Mouse (Mus musculus): ENCODE results near the gene Top2a. TPM values are rescaled to one million over a fixed set of nuclear protein-coding genes. Genes with fewer than 3 reads are reported as not detected.

Gene Top2a
- 1 to 10 TPM in 1 of 2 experiments, under 1 TPM in 1; 0.66 to 1.8 TPM for total RNA-seq (2021)

- DNase-seq (ENCODE audit: low spot score in 2 of 2), result peak; percentile 92 to 96
- intact Hi-C loops (cut with DNase I), result no loop called here
Measured at GRCm38 (mm10) chr11:99023500-99024467, at the start of gene Top2a. Gene Top2a (minus strand): TSS chr11:99024189.

DNA sequence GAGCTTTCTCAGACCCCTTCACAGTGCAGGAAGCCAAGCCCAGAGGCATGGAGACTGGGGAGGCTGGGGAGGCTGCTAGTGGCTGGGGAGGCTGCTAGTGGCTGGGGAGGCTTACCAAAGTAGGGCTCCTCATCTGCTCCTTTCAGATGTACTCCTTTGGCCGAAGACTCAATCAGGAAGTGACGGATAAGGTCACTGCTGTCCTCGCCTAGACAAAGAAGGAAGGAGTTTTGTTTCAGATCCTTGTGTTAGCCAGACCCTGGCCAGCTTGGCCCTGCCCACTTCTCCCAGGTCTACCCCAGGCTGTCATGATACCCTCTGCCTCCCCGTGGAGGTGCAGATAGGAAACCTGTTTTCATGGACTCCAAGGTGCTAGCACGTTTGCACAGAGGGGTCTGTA lies 49.8 kb upstream of the Top2a start:
- intact Hi-C loops (cut with DNase I), result no loop called here

GRCm38 (mm10) chr11:99071866-99072265 lies 47.9 kb upstream of the Top2a start:
- intact Hi-C loops (cut with DNase I), result no loop called here
- no peak for DNase-seq (ENCODE audit: low spot score in 2 of 2)

More for the DNA sequence above, 49.8 kb upstream of the Top2a start:
- DNase-seq (ENCODE audit: low spot score in 2 of 2), result no peak

DNA sequence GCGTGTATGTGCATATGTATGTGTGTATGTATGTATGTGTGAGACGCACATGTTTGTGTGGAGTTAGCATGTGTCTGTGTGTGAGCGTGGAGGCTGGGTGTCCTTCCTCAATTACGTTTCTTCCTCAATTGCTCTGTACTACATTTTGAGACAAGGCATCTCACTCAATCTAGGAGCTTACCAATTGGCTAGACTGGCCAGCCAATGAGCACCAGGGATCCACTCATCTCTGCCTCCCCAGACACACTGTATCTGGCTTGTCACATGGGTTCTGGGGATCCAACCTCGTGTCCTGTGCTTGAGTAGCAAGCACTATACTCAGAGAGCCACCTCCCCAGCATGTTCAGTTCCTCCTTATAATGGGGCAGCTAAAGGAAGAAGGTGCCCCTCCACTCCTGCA lies 44.5 kb upstream of the Top2a start:
- intact Hi-C loops (cut with DNase I), result no loop called here
- DNase-seq (ENCODE audit: low spot score in 2 of 2), result no peak

DNA sequence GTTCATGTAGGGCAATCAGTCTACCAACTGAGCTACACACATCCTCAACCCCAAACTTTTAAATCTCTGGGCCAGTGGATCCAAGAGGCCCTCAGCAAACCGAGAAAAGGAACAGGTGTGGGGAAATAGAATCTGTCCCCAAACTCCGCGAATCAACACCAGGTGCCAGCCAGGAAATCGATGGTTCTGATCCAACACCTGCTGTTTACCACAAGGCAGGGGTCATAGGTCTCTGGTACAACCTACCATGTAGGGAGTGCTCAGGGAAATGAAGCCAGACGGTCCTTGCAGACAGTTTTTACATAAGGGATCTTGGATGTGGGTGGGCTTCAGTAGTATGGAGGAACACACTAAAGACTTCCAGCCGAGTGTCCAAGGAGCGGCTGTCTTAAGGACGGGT lies 43.6 kb upstream of the Top2a start:
- intact Hi-C loops (cut with DNase I), result no loop called here
- no peak for DNase-seq (ENCODE audit: low spot score in 2 of 2)

DNA sequence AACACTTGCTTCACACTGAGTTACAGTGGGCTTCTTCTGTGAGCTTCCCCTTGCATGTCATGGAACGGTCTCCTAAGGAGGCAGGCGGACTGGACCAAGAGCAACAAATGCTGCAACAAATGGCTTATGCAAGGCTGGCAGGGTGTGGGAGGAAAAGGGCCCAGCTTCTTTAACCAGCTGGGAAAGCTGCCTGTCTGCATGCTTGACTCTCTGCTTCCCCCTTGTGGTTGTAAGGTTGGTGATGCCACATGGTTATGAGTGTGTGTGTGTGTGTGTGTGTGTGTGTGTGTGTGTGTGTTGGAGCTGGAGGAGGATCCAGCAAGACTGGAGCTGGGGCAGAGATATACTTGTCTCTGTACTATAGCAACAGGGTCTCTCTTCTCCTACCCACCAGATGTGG lies 42.0 kb upstream of the Top2a start:
- intact Hi-C loops (cut with DNase I), result loop anchor here (1.0 kb wide), 1 partner anchor 27 kb away; no protein-coding TSS in a partner anchor
- peak; percentile 70 to 71 for DNase-seq (ENCODE audit: low spot score in 2 of 2)

GRCm38 (mm10) chr11:99065353-99065752 lies 41.4 kb upstream of the Top2a start:
- DNase-seq (ENCODE audit: low spot score in 2 of 2), result no peak
- intact Hi-C loops (cut with DNase I), result no loop called here

GRCm38 (mm10) chr11:99063406-99064131 lies 39.6 kb upstream of the Top2a start:
- intact Hi-C loops (cut with DNase I), result no loop called here
- no peak for DNase-seq (ENCODE audit: low spot score in 2 of 2)

DNA sequence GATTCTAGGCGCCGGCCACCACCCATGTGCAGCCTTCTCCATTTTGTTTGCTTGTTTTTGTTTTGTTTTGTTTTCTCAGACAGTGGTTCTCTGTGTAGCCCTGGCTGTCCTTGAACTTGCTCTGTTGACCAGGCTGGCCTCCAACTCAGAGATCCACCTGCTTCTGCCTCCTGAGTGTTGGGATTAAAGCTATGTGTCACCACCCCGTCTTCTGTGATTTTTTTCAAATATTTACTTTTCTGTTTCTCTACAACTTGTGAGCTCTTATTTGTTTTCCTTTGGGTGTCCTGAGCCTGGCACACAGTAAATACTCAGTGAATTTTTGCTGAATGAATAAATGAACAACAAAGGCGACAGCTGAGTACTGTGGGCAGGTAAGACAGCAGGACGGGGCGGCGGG lies 38.7 kb upstream of the Top2a start:
- intact Hi-C loops (cut with DNase I), result no loop called here

DNA sequence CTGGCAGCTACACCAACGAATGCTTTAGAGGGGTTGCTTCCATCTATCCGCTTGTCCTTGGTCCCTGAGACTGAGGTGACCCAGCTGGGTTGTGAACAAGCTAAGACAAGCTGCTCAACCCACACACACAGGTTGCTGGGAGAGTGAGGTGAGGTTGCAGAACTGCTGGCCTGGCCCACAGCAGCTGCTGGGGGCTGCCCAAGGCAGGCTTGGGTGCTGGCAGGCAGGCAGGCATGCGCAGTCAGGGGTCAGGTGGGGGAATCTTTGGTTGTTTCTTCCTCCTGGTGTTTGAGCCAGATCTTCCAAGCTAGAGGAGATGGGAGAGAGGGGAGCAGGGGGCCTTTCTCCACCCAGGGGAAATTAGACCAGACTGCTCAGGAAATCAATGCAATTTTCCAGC lies 36.4 kb upstream of the Top2a start:
- no peak for DNase-seq (ENCODE audit: low spot score in 2 of 2)
- intact Hi-C loops (cut with DNase I), result no loop called here

More for the DNA sequence above, 38.7 kb upstream of the Top2a start:
- no peak for DNase-seq (ENCODE audit: low spot score in 2 of 2)

DNA sequence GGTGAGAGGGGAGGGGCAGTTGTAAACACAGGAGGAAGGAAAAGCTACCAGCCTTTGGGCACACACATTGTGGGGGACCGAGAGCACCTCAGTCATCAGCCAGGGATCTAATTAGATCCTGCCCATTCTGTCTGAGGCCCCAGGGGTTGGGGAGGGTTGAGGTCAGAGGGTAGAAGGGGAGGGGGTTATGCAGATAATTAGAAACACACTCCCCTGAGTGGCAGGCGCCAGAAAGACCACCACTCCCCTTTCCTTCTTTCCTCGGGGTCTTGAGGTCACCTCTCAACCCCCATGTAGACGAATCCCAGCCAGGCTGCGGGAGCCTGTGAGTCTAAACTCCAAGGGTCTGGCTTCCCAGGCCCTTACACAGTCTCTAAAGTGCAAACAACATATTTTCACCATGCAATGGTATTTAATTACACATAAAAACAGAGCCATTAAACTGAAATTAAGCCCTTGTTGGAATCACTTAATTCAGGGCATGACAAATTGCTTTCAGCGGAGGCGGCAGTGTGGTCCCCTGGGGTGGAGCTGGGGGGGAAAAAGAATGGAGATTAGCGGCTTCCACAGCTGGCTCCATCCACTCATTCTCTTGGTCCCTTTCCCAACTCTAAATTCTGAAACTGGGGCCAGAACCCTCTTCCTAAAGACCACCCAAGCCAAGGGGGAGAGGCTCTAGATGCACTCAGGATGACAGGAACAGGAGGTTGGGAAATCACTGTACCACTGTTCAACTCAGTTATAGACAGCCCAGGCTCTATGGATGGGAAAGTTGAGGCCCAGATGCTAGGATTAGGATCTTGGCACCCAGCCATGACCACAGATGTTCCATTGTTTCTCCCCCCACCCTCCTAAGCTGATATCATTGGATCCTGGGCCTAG lies 31.8 kb upstream of the Top2a start:
- intact Hi-C loops (cut with DNase I), result no loop called here
- DNase-seq (ENCODE audit: low spot score in 2 of 2), result no peak

DNA sequence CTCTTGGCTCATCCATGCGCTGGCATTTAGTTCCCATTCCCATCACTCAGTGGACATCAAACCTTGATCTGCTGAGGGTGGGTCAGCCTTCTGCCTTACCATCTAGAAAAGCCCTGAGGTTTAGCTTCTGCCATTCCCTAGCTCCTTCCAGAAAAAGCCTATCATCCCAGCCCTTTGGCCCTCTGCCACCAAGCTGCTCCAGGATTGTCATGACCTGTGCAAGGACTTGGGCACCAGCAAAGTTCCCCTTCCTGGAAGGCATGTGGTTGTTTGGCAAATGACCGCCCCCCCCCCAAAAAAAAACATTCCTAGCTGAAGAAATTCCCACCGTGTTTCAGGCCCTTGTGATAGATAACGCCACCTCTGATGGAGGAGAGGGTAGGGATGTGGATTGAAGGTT lies 31.2 kb upstream of the Top2a start:
- intact Hi-C loops (cut with DNase I), result no loop called here
- no peak for DNase-seq (ENCODE audit: low spot score in 2 of 2)

- intact Hi-C loops (cut with DNase I), result no loop called here
- peak in 1 of 2 experiments; percentile 23 for DNase-seq (ENCODE audit: low spot score in 2 of 2)
Measured at GRCm38 (mm10) chr11:99047643-99048042, 23.7 kb upstream of the Top2a start.

DNA sequence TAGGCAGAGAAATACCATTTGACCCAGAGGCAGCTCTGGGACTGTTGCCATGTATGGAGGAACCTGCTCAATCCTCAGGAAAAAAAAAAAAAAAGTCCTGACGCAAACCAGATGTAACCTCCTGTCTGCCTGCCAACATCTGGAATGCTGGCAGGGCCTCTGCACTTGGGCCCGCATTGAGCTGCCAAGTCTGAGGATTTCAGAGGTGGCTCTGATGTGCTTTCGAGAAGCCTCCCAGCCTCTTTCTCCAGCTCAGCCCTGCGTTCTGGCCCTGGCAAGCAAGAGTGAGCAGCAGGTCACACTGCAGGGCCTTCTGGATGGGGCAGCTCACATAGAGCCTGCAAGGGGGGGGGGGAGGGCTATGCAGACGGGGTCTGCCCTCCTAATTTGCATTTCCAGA lies 23.1 kb upstream of the Top2a start:
- intact Hi-C loops (cut with DNase I), result no loop called here
- DNase-seq (ENCODE audit: low spot score in 2 of 2), result no peak

DNA sequence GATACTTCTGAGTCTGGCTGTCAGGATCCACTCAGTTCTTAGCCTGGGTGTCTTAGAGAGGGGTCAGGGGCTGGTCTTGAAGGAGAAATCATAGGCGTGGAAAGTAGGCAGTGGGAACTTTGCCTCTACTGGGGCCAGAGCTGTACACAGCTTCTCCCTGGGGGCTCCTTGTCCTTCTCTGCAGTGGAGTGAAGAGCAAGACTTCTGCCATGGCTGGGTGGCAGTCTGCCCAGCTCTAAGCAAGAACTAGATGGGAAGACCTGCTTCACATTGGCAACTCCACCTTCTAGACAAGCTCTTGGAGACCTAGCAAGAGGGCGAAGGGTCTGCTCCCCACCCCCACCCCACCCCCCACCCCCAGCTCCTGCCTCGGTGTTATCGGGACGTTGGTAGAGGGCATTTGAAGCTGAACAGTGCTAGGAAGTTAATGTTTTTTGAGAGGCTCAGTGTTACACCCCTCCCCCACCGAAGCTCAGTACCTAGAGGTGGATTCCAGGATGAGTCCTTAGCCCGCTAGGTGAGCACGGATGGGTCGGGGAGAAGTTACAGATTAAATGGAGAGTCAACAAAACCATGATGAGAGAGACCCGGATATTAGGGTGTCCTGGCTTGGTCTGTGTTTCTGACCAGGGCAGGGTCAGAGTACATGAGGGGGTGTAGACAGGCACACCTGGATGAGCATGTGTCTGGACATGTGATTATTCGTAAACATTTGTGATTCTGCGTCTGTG lies 21.3 kb upstream of the Top2a start:
- DNase-seq (ENCODE audit: low spot score in 2 of 2), result no peak
- intact Hi-C loops (cut with DNase I), result no loop called here

DNA sequence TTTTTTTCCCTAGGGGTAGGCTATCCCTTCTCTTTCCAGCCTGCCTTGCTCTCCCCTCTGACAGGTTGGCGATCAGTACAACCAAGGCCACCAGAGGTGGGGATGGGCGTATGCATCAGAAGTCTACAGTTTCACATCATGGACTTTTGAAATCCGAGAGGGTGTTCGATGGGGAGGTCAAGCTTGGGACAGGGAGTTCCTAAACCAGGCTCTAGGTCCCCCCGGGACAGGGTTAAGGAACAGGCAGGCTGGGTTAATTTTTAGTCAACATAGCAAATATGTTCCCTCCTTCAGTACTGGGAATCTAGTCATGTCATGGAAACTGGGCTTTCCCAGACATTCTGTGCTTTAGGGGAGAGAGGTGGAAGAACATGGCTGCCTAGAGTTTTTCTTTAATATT lies 20.3 kb upstream of the Top2a start:
- intact Hi-C loops (cut with DNase I), result no loop called here
- DNase-seq (ENCODE audit: low spot score in 2 of 2), result no peak

DNA sequence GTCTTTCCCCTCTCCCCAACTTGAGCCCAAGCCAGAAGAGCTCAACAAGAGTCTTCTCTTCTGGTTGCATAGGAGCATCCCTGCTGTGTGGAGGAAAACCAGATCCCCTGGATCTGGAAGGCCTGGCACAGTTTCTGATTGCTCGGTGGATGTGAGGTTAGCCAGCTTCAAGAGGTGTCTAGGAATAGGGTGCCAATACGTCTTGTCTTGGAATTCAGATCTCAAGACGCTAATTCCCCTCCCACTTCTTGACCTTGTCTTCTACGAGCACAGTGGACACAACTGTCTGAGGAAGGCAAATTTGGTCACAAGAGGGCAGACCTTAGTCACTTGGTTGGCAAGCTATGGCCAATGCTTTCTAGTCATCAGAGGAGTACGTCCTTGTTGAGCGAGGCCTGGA lies 19.6 kb upstream of the Top2a start:
- intact Hi-C loops (cut with DNase I), result no loop called here
- DNase-seq (ENCODE audit: low spot score in 2 of 2), result no peak

- intact Hi-C loops (cut with DNase I), result no loop called here
- DNase-seq (ENCODE audit: low spot score in 2 of 2), result no peak
Measured at GRCm38 (mm10) chr11:99042834-99043431, 18.9 kb upstream of the Top2a start.
